Mouse (Mus musculus) midbrain, embryonic 16.5 days (tissue): Measurements from ENCODE around the gene Cyp46a1. TPM values are rescaled to one million over a fixed set of nuclear protein-coding genes. Genes with fewer than 3 reads are reported as not detected.

Experiments used
- ATAC-seq: fragments of 200-750 bp; cut with Nextera tagmentation; 2 replicates; pipeline ENCODE4 v1.8.0; 2017; ENCODE audit warnings: moderate TSS enrichment
- H3K27ac ChIP-seq: fragments of 300-500 bp; sonication (generic); 2 replicates; pipeline ENCODE4 v1.5.1; 2014; ENCODE audit warnings: mild to moderate bottlenecking, low read length, mixed read lengths
- H3K27me3 ChIP-seq: fragments of 300-500 bp; sonication (generic); 2 replicates; pipeline ENCODE4 v1.6.1; 2014; ENCODE audit warnings: low read depth, low read length, mixed read lengths; ENCODE audit not compliant: control insufficient read depth, insufficient read depth
- H3K36me3 ChIP-seq: fragments of 300-500 bp; sonication (generic); 2 replicates; pipeline ENCODE4 v1.6.1; 2014; ENCODE audit warnings: mild to moderate bottlenecking, low read length, moderate library complexity, mixed read lengths; ENCODE audit not compliant: control insufficient read depth, insufficient read depth
- H3K4me1 ChIP-seq: fragments of 300-500 bp; sonication (generic); 2 replicates; pipeline ENCODE4 v1.6.1; 2014; ENCODE audit warnings: mild to moderate bottlenecking, low read length, mixed read lengths; ENCODE audit not compliant: control insufficient read depth, insufficient read depth
- H3K4me2 ChIP-seq: fragments of 300-500 bp; sonication (generic); 2 replicates; pipeline ENCODE4 v1.6.1; 2014; ENCODE audit warnings: mild to moderate bottlenecking, low read length, mixed read lengths
- H3K4me3 ChIP-seq: fragments of 300-500 bp; sonication (generic); 2 replicates; pipeline ENCODE4 v1.5.1; 2014; ENCODE audit warnings: low read depth, mild to moderate bottlenecking, low read length, moderate library complexity, mixed read lengths
- H3K9ac ChIP-seq: fragments of 300-500 bp; sonication (generic); 2 replicates; pipeline ENCODE4 v1.6.1; 2014; ENCODE audit warnings: low read depth, low read length, mixed read lengths
- H3K9me3 ChIP-seq: fragments of 300-500 bp; sonication (generic); replicated peaks from 2 replicates; pipeline ENCODE4 v1.6.1; 2014; ENCODE audit warnings: mild to moderate bottlenecking, low read length, mixed read lengths; ENCODE audit not compliant: control insufficient read depth, poor library complexity, severe bottlenecking
- WGBS: fragments of 180-500 bp; shearing (Covaris S2); extraction: QIAGEN DNeasy Blood & Tissue Kit; methylation state at CpG from one replicate; pipeline ENCODE4 v1.1.7; 2014; 5-methylcytosine and 5-hydroxymethylcytosine counted together
- polyA plus RNA-seq: library from polyadenylated mRNA; unstranded; fragments of >200 nt; fragmentation: Nextera tagmentation; extraction: Ambion mirVana; gene quantifications from 2 replicates; pipeline ENCODE4 v1.2.1, GENCODE M21; 2015

Gene Cyp46a1
- polyA plus RNA-seq, 1 experiment from 2014 or later: 36.2 TPM

DNA sequence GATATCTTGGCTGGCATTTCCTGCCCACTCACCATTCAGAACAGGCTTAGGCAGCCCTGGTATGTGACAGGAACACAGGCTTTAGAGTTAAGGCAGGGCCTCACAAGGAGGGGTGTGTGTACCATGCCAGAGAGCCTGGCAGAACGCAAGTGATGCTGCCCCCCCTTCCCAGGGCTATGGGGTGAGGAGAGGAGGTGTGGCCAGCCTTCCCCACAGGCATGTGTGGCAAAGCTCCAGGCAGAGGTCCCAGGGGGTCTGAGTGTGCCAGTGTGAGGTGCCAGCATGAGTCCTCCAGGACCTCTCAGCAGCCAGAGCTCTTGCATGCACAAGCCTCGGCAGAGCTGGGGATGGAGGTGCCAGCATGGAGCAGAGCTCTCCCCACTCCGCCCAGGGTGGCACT lies 39.6 kb upstream of the Cyp46a1 start:
- Histone ChIP-seq H3K4me3 (no peak overlapping the region), H3K27ac (no peak overlapping the region), H3K4me2 (no peak overlapping the region), H3K27me3 (no peaks in the 10 kb centered on the region), H3K9ac (no peak overlapping the region), H3K4me1 (0 out of 2 replicates have a peak, but pooled peaks cover 4% of the 10 kb centered on the region), H3K36me3 (no peaks in the 10 kb centered on the region), H3K9me3 (no peaks in the 10 kb centered on the region)
- no peak for ATAC-seq
- WGBS: 72% methylated on average over 3 of the region's 3 CpGs

DNA sequence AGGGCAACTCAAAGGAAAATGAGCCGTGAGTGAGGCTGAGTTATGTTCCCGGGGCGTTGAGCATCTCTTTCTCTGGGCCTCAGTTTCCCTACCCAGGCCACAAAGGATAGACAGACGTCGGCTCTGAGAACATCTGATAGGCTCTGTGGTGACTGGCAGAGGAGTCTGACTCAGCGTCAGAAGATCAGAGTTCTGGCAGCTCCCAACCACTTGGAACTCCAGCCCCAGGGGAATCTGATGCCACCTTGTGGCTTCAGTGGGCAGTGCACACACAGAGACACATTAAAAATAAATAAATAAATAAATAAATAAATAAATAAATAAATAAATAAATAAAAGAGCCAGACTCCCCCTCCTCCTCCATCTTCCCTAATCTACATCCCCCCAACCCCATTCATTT lies 37.1 kb upstream of the Cyp46a1 start:
- H3K4me3 ChIP-seq: no peak overlapping the region
- no peaks in the 10 kb centered on the region for H3K36me3 ChIP-seq
- 0 out of 2 replicates have a peak, but pooled peaks cover 4% of the 10 kb centered on the region for H3K4me1 ChIP-seq
- no peak for ATAC-seq
- no peaks in the 10 kb centered on the region for H3K27me3 ChIP-seq
- no peak overlapping the region for H3K4me2 ChIP-seq
- no peak overlapping the region for H3K27ac ChIP-seq
- H3K9ac ChIP-seq: no peak overlapping the region
- 86% methylated on average over 6 of the region's 6 CpGs for WGBS
- no peaks in the 10 kb centered on the region for H3K9me3 ChIP-seq

DNA sequence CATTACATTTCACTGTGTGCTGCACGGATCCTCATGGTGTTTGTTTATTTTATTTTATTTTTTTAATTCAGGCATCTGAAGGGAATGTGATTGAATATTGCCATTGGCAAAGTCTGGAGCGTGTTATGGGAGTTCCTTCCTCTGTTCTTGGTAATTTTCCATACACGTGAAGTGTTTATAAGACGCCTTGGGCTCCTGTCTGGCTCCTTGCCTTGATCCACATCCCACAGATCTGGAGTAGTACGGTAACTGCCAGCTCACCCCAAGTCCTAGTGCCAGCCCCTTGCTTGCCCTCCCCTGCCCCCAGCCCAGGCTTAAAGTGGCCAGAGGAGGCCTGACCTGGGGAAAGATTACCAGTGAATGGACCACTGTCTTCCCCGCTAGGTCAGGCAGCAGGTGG lies 33.2 kb upstream of the Cyp46a1 start:
- Histone ChIP-seq H3K4me3 (no peak overlapping the region), H3K36me3 (no peaks in the 10 kb centered on the region), H3K27me3 (no peaks in the 10 kb centered on the region), H3K9ac (no peak overlapping the region), H3K4me2 (no peak overlapping the region), H3K27ac (no peak overlapping the region), H3K9me3 (no peaks in the 10 kb centered on the region), H3K4me1 (peaks cover 3% of the 10 kb centered on the region; the same call in 1 of the 2 replicates)
- no peak for ATAC-seq
- WGBS: 79% methylated on average over 6 of the region's 6 CpGs

DNA sequence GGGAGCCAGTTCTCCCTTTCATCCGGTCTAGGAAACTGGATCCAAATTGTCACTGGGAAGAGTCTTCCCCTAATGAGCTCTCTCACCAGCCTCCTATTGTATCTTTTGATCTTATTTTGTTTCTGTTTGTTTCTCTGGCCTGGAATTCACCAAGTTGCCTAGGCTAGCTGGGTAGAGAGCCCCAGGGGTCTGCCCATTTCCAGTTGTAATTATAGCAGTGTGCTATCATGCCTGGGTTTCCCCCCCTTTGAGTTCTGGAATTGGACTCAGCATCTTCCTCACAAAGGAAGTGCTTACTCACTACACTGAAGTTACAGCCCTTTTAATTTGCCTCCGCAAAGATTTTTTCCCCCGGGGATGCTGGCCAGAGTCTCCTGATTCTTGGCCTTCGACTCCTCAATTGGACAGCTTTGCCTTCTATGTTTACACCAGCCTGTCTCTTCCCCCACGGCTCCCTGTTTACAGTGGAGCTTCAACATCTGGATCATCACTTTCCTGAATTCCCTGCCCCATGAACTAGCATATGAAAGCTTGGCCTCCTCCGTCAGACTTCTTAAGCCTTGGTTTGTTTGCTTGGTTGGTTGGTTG lies 30.3 kb upstream of the Cyp46a1 start:
- Histone ChIP-seq H3K4me2 (no peak overlapping the region), H3K4me3 (no peak overlapping the region), H3K4me1 (peaks cover 4% of the 10 kb centered on the region; the same call in 1 of the 2 replicates), H3K36me3 (no peaks in the 10 kb centered on the region), H3K27ac (no peak overlapping the region), H3K9me3 (no peaks in the 10 kb centered on the region), H3K9ac (no peak overlapping the region), H3K27me3 (no peaks in the 10 kb centered on the region)
- ATAC-seq: no peak
- WGBS: 65% methylated on average over 6 of the region's 6 CpGs

DNA sequence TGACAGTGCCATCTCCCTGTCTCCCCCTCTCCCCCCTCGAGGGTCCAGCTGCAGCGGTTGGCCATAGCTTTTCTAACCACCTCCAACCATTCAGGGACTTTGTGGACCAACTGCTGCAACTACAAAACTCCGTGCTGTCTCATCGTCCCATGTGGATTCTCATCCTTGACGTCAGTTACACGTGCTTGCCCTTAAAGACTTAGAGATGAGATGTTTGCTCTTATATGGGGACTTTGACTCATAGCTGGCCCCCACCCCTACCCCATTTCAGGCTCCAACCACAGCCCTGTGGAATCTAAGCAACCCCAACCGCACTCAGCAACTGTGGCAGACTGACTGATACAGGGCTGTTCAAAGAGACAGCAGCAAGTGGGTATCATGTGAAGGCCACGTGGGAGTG lies 29.0 kb upstream of the Cyp46a1 start:
- 78% methylated on average over 8 of the region's 8 CpGs for WGBS
- Histone ChIP-seq H3K27me3 (no peaks in the 10 kb centered on the region), H3K9me3 (no peaks in the 10 kb centered on the region), H3K9ac (no peak overlapping the region), H3K36me3 (no peaks in the 10 kb centered on the region), H3K4me3 (no peak overlapping the region), H3K4me2 (no peak overlapping the region), H3K4me1 (peaks cover 4% of the 10 kb centered on the region; the same call in 1 of the 2 replicates), H3K27ac (no peak overlapping the region)
- ATAC-seq: no peak

DNA sequence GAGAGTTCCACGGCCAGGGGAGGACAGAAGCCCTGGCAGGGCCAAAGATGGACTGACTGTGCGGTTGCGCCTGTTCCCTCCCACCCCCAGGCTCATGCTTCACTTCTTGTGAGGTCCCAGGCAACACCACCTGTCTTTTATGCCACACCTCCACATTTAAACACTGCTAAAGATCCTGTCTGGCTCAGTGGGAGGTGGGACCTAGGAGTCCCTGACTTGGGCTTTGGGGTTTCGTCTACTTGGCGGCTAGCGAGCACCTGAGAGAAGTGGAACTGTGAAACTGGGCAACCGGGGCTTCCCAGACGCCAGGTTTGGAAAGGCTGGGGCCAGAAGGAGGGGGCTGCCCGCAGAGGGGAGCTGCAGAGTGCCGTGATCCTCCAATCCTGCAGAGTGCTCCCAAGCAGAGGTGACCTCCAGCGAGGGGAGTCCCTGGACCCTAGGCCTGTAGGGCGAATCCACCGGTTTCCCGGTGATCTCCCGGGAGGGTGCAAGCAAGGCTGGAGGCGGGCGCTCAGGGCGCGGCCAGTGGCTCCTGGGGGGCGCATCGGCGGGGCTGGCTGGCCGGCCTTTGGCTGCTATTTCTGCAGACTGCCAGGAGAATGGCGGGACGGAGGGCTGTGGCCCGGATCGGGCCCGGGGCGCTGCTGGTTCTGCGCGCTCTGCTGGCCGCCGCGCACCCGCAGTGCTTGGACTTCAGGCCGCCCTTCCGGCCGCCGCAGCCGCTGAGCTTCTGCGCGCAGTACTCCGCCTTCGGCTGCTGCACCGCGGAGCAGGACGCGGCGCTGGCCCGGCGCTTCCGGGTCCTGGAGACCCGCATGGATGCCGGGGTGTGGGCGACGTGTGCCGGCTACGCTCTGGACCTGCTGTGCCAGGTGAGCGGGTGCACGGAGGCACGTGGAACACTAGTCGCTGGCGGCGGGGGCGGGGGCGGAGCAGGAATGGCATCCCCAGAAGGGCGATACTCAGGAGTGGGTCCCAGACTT lies 28.1 kb upstream of the Cyp46a1 start, which contains the start of gene Hhipl1:
Gene Hhipl1 (plus strand): TSS at position 459 of the 983 bp plus-strand sequence.
- WGBS: 4% methylated on average over 64 of the region's 67 CpGs

DNA sequence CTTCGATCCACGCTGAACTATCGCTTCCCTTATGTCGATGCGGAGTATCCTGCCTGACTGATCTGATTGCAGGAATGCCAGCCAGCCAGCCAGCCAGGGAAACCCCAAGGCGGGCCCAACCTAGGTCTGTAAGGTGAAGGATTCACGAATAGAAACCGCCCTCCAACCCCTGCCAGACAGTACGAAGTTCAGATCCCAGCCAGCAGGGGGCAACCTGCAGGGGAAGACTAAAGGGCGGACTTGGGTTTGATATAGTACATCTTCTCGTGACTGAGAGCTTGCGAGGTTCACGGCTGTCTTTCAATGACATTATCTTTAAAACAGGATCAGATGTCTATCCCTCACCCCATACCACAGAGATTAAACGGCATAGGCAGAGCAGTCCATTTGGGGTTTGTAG lies 26.6 kb upstream of the Cyp46a1 start:
- H3K4me3 ChIP-seq: no peak overlapping the region
- 26% methylated on average over 14 of the region's 14 CpGs for WGBS
- H3K9me3 ChIP-seq: no peaks in the 10 kb centered on the region
- H3K9ac ChIP-seq: no peak overlapping the region
- no peak overlapping the region for H3K4me2 ChIP-seq
- H3K27ac ChIP-seq: no peak overlapping the region
- no peaks in the 10 kb centered on the region for H3K36me3 ChIP-seq
- no peak for ATAC-seq
- no peaks in the 10 kb centered on the region for H3K27me3 ChIP-seq
- H3K4me1 ChIP-seq: peaks cover 4% of the 10 kb centered on the region; the same call in 1 of the 2 replicates

More for the DNA sequence above, 28.1 kb upstream of the Cyp46a1 start, which contains the start of gene Hhipl1:
- no peaks in the 10 kb centered on the region for H3K9me3 ChIP-seq
- peak within 1 kb of the TSS; percentile 53 for H3K27ac ChIP-seq
- no peaks in the 10 kb centered on the region for H3K36me3 ChIP-seq
- H3K4me1 ChIP-seq: peaks cover 4% of the 10 kb centered on the region; the same call in 1 of the 2 replicates
- H3K4me3 ChIP-seq: peak within 1 kb of the TSS; percentile 66
- ATAC-seq: peak; percentile 57
- peak within 1 kb of the TSS; percentile 89 for H3K9ac ChIP-seq
- H3K27me3 ChIP-seq: no peaks in the 10 kb centered on the region
- H3K4me2 ChIP-seq: peak within 1 kb of the TSS; percentile 99

DNA sequence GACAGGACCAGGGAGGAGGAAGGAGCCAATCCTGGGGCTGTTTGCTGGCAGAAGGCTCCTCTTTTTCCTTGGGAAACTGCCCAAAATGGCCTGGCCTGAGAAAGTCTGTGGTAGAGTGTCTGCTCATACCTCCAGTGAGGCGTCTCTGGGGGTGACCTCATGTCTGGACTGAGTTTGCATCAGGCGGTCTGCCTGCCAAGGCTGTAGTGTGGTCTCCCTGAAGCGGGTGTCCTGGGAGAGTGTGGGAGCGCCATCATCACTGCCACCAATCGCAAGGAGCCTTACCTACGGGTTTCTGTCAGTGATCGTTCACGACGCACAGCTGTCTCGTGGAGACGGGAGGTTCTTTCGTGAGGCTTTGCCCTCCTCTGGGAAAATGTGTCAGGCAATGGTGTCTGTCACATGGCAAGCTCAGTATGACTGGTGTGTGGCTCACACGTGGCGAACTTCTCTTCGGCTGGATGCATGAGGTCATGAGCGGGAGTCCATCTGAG lies 25.8 kb upstream of the Cyp46a1 start:
- Histone ChIP-seq H3K4me3 (no peak overlapping the region), H3K36me3 (no peaks in the 10 kb centered on the region), H3K27ac (no peak overlapping the region), H3K4me1 (peaks cover 4% of the 10 kb centered on the region; the same call in 1 of the 2 replicates), H3K9me3 (no peaks in the 10 kb centered on the region), H3K27me3 (no peaks in the 10 kb centered on the region), H3K4me2 (no peak overlapping the region), H3K9ac (no peak overlapping the region)
- 90% methylated on average over 16 of the region's 16 CpGs for WGBS
- no peak for ATAC-seq
